Mouse (Mus musculus) heart, adult 2 months (tissue): ENCODE results near the gene Tmem30c. TPM values are rescaled to one million over a fixed set of nuclear protein-coding genes. Genes with fewer than 3 reads are reported as not detected.

Source experiments
- DNase-seq, 2 experiments: peaks; one replicate each; pipeline ENCODE4 v3.0.0; 2021
- H3K27ac ChIP-seq: fragments of 200-600 bp; 2 replicates; pipeline ENCODE4 v1.8.1; 2022
- H3K27me3 ChIP-seq: fragments of 200-500 bp; 2 replicates; pipeline ENCODE4 v1.6.1; 2012; ENCODE audit warnings: mild to moderate bottlenecking, low read length, inconsistent platforms, mixed read lengths; ENCODE audit not compliant: control insufficient read depth, insufficient read depth
- H3K36me3 ChIP-seq: fragments of 200-500 bp; 2 replicates; pipeline ENCODE4 v1.6.1; 2012; ENCODE audit warnings: low read length, inconsistent platforms; ENCODE audit not compliant: control insufficient read depth, insufficient read depth
- H3K4me1 ChIP-seq: fragments of 200-500 bp; 2 replicates; pipeline ENCODE4 v1.6.1; 2011; ENCODE audit warnings: low read length; ENCODE audit not compliant: control insufficient read depth, insufficient read depth
- H3K4me3 ChIP-seq: fragments of 200-600 bp; 2 replicates; pipeline ENCODE4 v1.8.1; 2022
- H3K79me2 ChIP-seq: fragments of 200-500 bp; replicated peaks from 2 replicates; pipeline ENCODE4 v1.6.1; 2012; ENCODE audit warnings: mild to moderate bottlenecking, inconsistent platforms, low read length, moderate library complexity, mixed read lengths; ENCODE audit not compliant: control insufficient read depth, insufficient read depth
- H3K9ac ChIP-seq: fragments of 200-500 bp; 2 replicates; pipeline ENCODE4 v1.6.1; 2012; ENCODE audit warnings: low read depth, mild to moderate bottlenecking, control low read depth, inconsistent platforms, low read length, mixed read lengths
- CTCF ChIP-seq: fragments of 200-600 bp; IDR thresholded peaks from 2 replicates; pipeline ENCODE4 v1.8.1; 2022; ENCODE audit warnings: antibody characterized with exemption, mild to moderate bottlenecking, moderate library complexity
- EP300 ChIP-seq: fragments of 200-500 bp; IDR thresholded peaks from 2 replicates; pipeline ENCODE4 v1.6.1; 2011; ENCODE audit warnings: low read depth, low read length, control low read depth; ENCODE audit not compliant: insufficient read depth
- POLR2A ChIP-seq: fragments of 200-500 bp; IDR thresholded peaks from 2 replicates; pipeline ENCODE4 v1.6.1; 2011; ENCODE audit warnings: mild to moderate bottlenecking, low read depth, low read length, control low read depth; ENCODE audit not compliant: insufficient read depth
- WGBS: fragments of 180-500 bp; shearing (Covaris S2); methylation state at CpG from one replicate; pipeline ENCODE4 v1.1.7; 2018; 5-methylcytosine and 5-hydroxymethylcytosine counted together
- intact Hi-C: fragments of 180-260 bp; cut with DNase I; formaldehyde crosslinking; loops from one replicate; pipeline ENCODE4 v1.15.1; 2025
- long read RNA-seq: library from polyadenylated mRNA; stranded (forward); transcript quantifications from one replicate; pipeline ENCODE4 v2.0.0, GENCODE M21; 2021
- polyA plus RNA-seq: library from polyadenylated mRNA; depleted of rRNA; stranded (reverse); fragments of >200 nt; gene quantifications from 2 replicates; pipeline ENCODE4 v1.2.3, GENCODE M21; 2012; rRNA removed
- total RNA-seq, 2 experiments: library from RNA; stranded (reverse); gene quantifications; 2 replicates each; pipeline ENCODE4 v1.2.3; 2021

The Tmem30c gene
- not detected for total RNA-seq
- not detected in 2 replicates for polyA plus RNA-seq
- long read RNA-seq, result 0 reads

- no peak within 1 kb of the TSS for H3K27ac ChIP-seq
- no peaks in the 10 kb centered on the region for H3K4me1 ChIP-seq
These were observed at the start of gene Tmem30c for GRCm38 (mm10) chr16:57292765-57293164. Tmem30c (minus strand) TSS chr16:57292865.

GRCm38 (mm10) chr16:57340613-57340898 lies 47.9 kb upstream of the Tmem30c start:
- no peaks in the 10 kb centered on the region for H3K36me3 ChIP-seq
- no peaks in the 10 kb centered on the region; the same call in 1 of the 2 replicates for H3K4me1 ChIP-seq
- no peak overlapping the region for H3K9ac ChIP-seq
- H3K27ac ChIP-seq, result no peak overlapping the region
- H3K4me3 ChIP-seq, result no peak overlapping the region
- WGBS, result 51% methylated on average over 5 of the region's 5 CpGs
- no peaks in the 10 kb centered on the region for H3K79me2 ChIP-seq
- TF ChIP-seq EP300 (no peak), CTCF (no peak), POLR2A (no peak)
- intact Hi-C loops, result no loop called here
- no peaks in the 10 kb centered on the region for H3K27me3 ChIP-seq
- DNase-seq, result no peak

More at GRCm38 (mm10) chr16:57292765-57293164, at the start of gene Tmem30c:
- intact Hi-C loops, result loop anchor here (5.0 kb wide), 1 partner anchor 50 kb away; no protein-coding TSS in a partner anchor
- Histone ChIP-seq H3K9ac (no peak within 1 kb of the TSS), H3K36me3 (no peaks in the 10 kb centered on the region), H3K27me3 (no peaks in the 10 kb centered on the region), H3K79me2 (no peaks in the 10 kb centered on the region), H3K4me3 (no peak within 1 kb of the TSS)
- no peak for TF ChIP-seq POLR2A
- TF ChIP-seq EP300, result no peak
- TF ChIP-seq CTCF, result no peak
- DNase-seq, result no peak
- WGBS, result 74% methylated on average over 2 of the region's 2 CpGs

- Histone ChIP-seq H3K4me3 (no peak overlapping the region), H3K27me3 (no peaks in the 10 kb centered on the region), H3K36me3 (no peaks in the 10 kb centered on the region), H3K4me1 (no peaks in the 10 kb centered on the region; the same call in 1 of the 2 replicates), H3K27ac (no peak overlapping the region), H3K79me2 (no peaks in the 10 kb centered on the region), H3K9ac (no peak overlapping the region)
- TF ChIP-seq CTCF (no peak), POLR2A (no peak), EP300 (no peak)
- intact Hi-C loops, result no loop called here
- DNase-seq, result no peak
- 88% methylated on average over 8 of the region's 8 CpGs for WGBS
These were observed 47.3 kb upstream of the Tmem30c start for GRCm38 (mm10) chr16:57339765-57340612.

GRCm38 (mm10) chr16:57336770-57337423 lies 44.2 kb upstream of the Tmem30c start:
- Histone ChIP-seq H3K4me3 (peak overlapping the region; percentile 47), H3K27me3 (no peaks in the 10 kb centered on the region), H3K4me1 (no peaks in the 10 kb centered on the region; the same call in 1 of the 2 replicates), H3K79me2 (no peaks in the 10 kb centered on the region; the same call in 1 of the 2 replicates), H3K36me3 (no peaks in the 10 kb centered on the region), H3K27ac (peak overlapping the region; percentile 50; the same call in 1 of the 2 replicates), H3K9ac (peak overlapping the region; percentile 59)
- intact Hi-C loops, result no loop called here
- DNase-seq, result peak in 1 of 2 experiments; percentile 45
- TF ChIP-seq POLR2A (peak; percentile 31; the same call in 1 of the 2 replicates), EP300 (no peak), CTCF (no peak)
- 43% methylated on average over 11 of the region's 11 CpGs for WGBS

- no peak for TF ChIP-seq POLR2A
- Histone ChIP-seq H3K27me3 (no peaks in the 10 kb centered on the region), H3K36me3 (peaks cover 9% of the 10 kb centered on the region), H3K4me1 (peaks cover 5% of the 10 kb centered on the region), H3K79me2 (no peaks in the 10 kb centered on the region; the same call in 1 of the 2 replicates), H3K4me3 (no peak overlapping the region), H3K9ac (no peak overlapping the region), H3K27ac (no peak overlapping the region)
- intact Hi-C loops, result no loop called here
- no peak for DNase-seq
- WGBS, result 88% methylated on average over 7 of the region's 7 CpGs
These were observed 39.6 kb upstream of the Tmem30c start for GRCm38 (mm10) chr16:57332301-57332700.

GRCm38 (mm10) chr16:57330111-57330510 lies 37.4 kb upstream of the Tmem30c start:
- no peak overlapping the region for H3K4me3 ChIP-seq
- 45% methylated on average over 2 of the region's 2 CpGs for WGBS
- intact Hi-C loops, result no loop called here
- H3K27ac ChIP-seq, result peak overlapping the region; percentile 15
- H3K36me3 ChIP-seq, result peaks cover 10% of the 10 kb centered on the region
- TF ChIP-seq EP300, result no peak
- no peak for TF ChIP-seq POLR2A
- no peak for TF ChIP-seq CTCF
- no peaks in the 10 kb centered on the region; the same call in 1 of the 2 replicates for H3K79me2 ChIP-seq
- DNase-seq, result no peak
- H3K4me1 ChIP-seq, result peaks cover 5% of the 10 kb centered on the region
- H3K9ac ChIP-seq, result no peak overlapping the region
- no peaks in the 10 kb centered on the region for H3K27me3 ChIP-seq
